In genomic region chr10:19933511-19934383, GRCm38 (mm10) we compare ENCODE assay signal across 8 mouse cellular contexts. TPM values are rescaled to one million over a fixed set of nuclear protein-coding genes. Genes with fewer than 3 reads are reported as not detected.
A peak's percentile ranks its signal among the peaks of the same experiment; 100 is the strongest.
DNase-seq lines count a peak whose midpoint lies in the region; ATAC-seq and TF ChIP-seq lines count a peak whose summit lies in the region.

No protein-coding gene starts in this region.

- H3K4me3 ChIP-seq in CH12.LX (replicated peaks in 1 of 3; ENCODE audit: low read depth in 2 of 3, low read length in 2 of 3, poor library complexity in 1 of 3) = peak overlapping the region; percentile 81 to 88 (median 85)
- peak overlapping the region; percentile 74 for H3K4me3 ChIP-seq in hindbrain, embryonic 10.5 days
- peak overlapping the region; percentile 84 for H3K4me3 ChIP-seq in lung, embryonic 15.5 days

- 0 out of 2 replicates have a peak, but pooled peaks have one; percentile 8 for TF ChIP-seq EP300 in CH12.LX (IDR thresholded peaks at IDR 0.05; ENCODE audit: low read length)

- dilution Hi-C loops in CH12.LX (cut with MboI; ENCODE audit: extremely low pct_ligation_motif_present, extremely low pct_unique_long_range_greater_than_20kb, low sequenced_read_pairs) = no loop called here

- H3K27me3 ChIP-seq in CH12.LX (replicated peaks) = no peaks in the 10 kb centered on the region
- peaks cover 58% of the 10 kb centered on the region for H3K27me3 ChIP-seq in hindbrain, embryonic 10.5 days (ENCODE audit: insufficient read depth, poor library complexity, severe bottlenecking)
- H3K27me3 ChIP-seq in lung, embryonic 15.5 days = peaks cover 7% of the 10 kb centered on the region; the same call in 1 of the 2 replicates

- peaks cover 0 to 25% of the 10 kb centered on the region in 2 experiments; a peak in 2 of 4 replicates for H3K4me1 ChIP-seq in CH12.LX (ENCODE audit: control insufficient read depth in 1 of 2, insufficient read depth in 2 of 2)
- peaks cover 32% of the 10 kb centered on the region for H3K4me1 ChIP-seq in hindbrain, embryonic 10.5 days (replicated peaks)
- H3K4me1 ChIP-seq in lung, embryonic 15.5 days = peaks cover 13% of the 10 kb centered on the region; the same call in 1 of the 2 replicates

- TF ChIP-seq RAD21 in CH12.LX (IDR thresholded peaks at IDR 0.05; ENCODE audit: low read depth, low read length) = peak; percentile 66

- peak overlapping the region; percentile 41 for H3K4me2 ChIP-seq in CH12.LX (ENCODE audit: insufficient read depth, low read depth, poor library complexity, severe bottlenecking)
- H3K4me2 ChIP-seq in lung, embryonic 15.5 days = peak overlapping the region; percentile 99

- peak in 1 of 2 experiments; percentile 97; a peak in 2 of 4 replicates for TF ChIP-seq CTCF in CH12.LX (conservative IDR thresholded peaks at IDR 0.05 in 1 of 2, IDR thresholded peaks at IDR 0.05 in 1 of 2; ENCODE audit: low read depth in 2 of 2, low read length in 2 of 2)

- peaks cover 32% of the 10 kb centered on the region for H3K79me2 ChIP-seq in CH12.LX (replicated peaks; ENCODE audit: control insufficient read depth, extremely low read depth, insufficient read depth, poor library complexity, severe bottlenecking)

- TF ChIP-seq POLR2A in CH12.LX (IDR thresholded peaks at IDR 0.05; ENCODE audit: low read depth, low read length) = no peak; the same call in none of the 2 replicates

- ATAC-seq in lung, embryonic 15.5 days (ENCODE audit: borderline replicate concordance, extremely low read depth, low FRiP score, low TSS enrichment) = peak; percentile 87
- ATAC-seq in neutrophil, adult 5-6 weeks (ENCODE audit: extremely low read depth, insufficient number of reproducible peaks, low FRiP score, poor library complexity, severe bottlenecking) = peak; percentile 65

- H3K36me3 ChIP-seq in CH12.LX (replicated peaks in 1 of 2; ENCODE audit: control insufficient read depth in 1 of 2, insufficient read depth in 1 of 2, low read length in 1 of 2) = no peaks in the 10 kb centered on the region
- no peaks in the 10 kb centered on the region for H3K36me3 ChIP-seq in hindbrain, embryonic 10.5 days
- H3K36me3 ChIP-seq in lung, embryonic 15.5 days = no peaks in the 10 kb centered on the region

- in situ Hi-C loops in CH12.LX (cut with MboI; ENCODE audit: low pct_ligation_motif_present, low pct_unique_long_range_greater_than_20kb, low sequenced_read_pairs) = loop anchor here (5.0 to 10.0 kb wide), 2 partner anchors 61 to 139 kb away; no protein-coding TSS in a partner anchor

- WGBS in hindbrain, embryonic 10.5 days = under 1% methylated on average over 96 of the region's 97 CpGs
- WGBS in lung, embryonic 15.5 days = under 1% methylated on average over 75 of the region's 97 CpGs

- no peak for DNase-seq in CH12.LX (ENCODE audit: extremely low read depth)
- DNase-seq in cerebellum, adult 18-20 months = peak; percentile 87 to 95
- DNase-seq in frontal cortex, adult 2 months (ENCODE audit: extremely low spot score in 1 of 2, low spot score in 1 of 2) = peak; percentile 49 to 74
- DNase-seq in hindbrain, embryonic 10.5 days (ENCODE audit: low spot score) = peak; percentile 77
- peak; percentile 78 for DNase-seq in layer of hippocampus, adult 9-11 months
- peak; percentile 77 for DNase-seq in testis, postnatal 14 days (ENCODE audit: low spot score)

- H3K9me3 ChIP-seq in CH12.LX (replicated peaks; ENCODE audit: low read length) = no peaks in the 10 kb centered on the region
- no peaks in the 10 kb centered on the region for H3K9me3 ChIP-seq in hindbrain, embryonic 10.5 days
- H3K9me3 ChIP-seq in lung, embryonic 15.5 days = no peaks in the 10 kb centered on the region

- H3K27ac ChIP-seq in CH12.LX (ENCODE audit: insufficient read depth, low read depth) = peak overlapping the region; percentile 82
- peak overlapping the region; percentile 87 for H3K27ac ChIP-seq in hindbrain, embryonic 10.5 days
- H3K27ac ChIP-seq in lung, embryonic 15.5 days = peak overlapping the region; percentile 89

- H3K9ac ChIP-seq in CH12.LX (ENCODE audit: insufficient read depth, low read depth) = peak overlapping the region; percentile 90
- H3K9ac ChIP-seq in lung, embryonic 15.5 days = peak overlapping the region; percentile 70

TF ChIP-seq in CH12.LX, 34 proteins besides CTCF, POLR2A, EP300 and RAD21:
- TF ChIP-seq NRF1 (IDR thresholded peaks at IDR 0.05; ENCODE audit: low read depth, low read length) (peak; percentile 64), TBP (conservative IDR thresholded peaks at IDR 0.05; ENCODE audit: low read depth, low read length) (0 out of 2 replicates have a peak, but pooled peaks have one; percentile 16), UBTF (IDR thresholded peaks at IDR 0.05; ENCODE audit: low read depth, low read length) (peak; percentile 97), BHLHE40 (IDR thresholded peaks at IDR 0.05; ENCODE audit: low read depth, low read length) (peak; percentile 71), MYC (IDR thresholded peaks at IDR 0.05; ENCODE audit: low read depth, low read length) (no peak), MXI1 (IDR thresholded peaks at IDR 0.05; ENCODE audit: low read depth, low read length) (no peak; the same call in 1 of the 2 replicates), MEF2A (IDR thresholded peaks at IDR 0.05; ENCODE audit: borderline replicate concordance, low read depth, low read length) (peak; percentile 89), MAZ (IDR thresholded peaks at IDR 0.05; ENCODE audit: low read depth, low read length) (peak; percentile 35; the same call in 1 of the 2 replicates), SMC3 (IDR thresholded peaks at IDR 0.05; ENCODE audit: low read depth, low read length) (peak; percentile 84), USF2 (conservative IDR thresholded peaks at IDR 0.05; ENCODE audit: low read depth, low read length) (no peak), MAX (IDR thresholded peaks at IDR 0.05; ENCODE audit: low read length) (peak; percentile 14; the same call in 1 of the 2 replicates), JUND (conservative IDR thresholded peaks at IDR 0.05; ENCODE audit: low read depth, low read length) (no peak), TCF12 (IDR thresholded peaks at IDR 0.05; ENCODE audit: low read depth, low read length) (peak; percentile 28; the same call in 1 of the 2 replicates), NELFE (IDR thresholded peaks at IDR 0.05; ENCODE audit: low read depth, low read length) (peak; percentile 60), ETS1 (conservative IDR thresholded peaks at IDR 0.05; ENCODE audit: low read depth, low read length) (peak; percentile 25; the same call in 1 of the 2 replicates), SIN3A (IDR thresholded peaks at IDR 0.05; ENCODE audit: low read length) (peak; percentile 50), ZMIZ1 (IDR thresholded peaks at IDR 0.05; ENCODE audit: low read depth, low read length) (peak; percentile 49), ELF1 (IDR thresholded peaks at IDR 0.05; ENCODE audit: low read depth, low read length) (peak; percentile 56; the same call in 1 of the 2 replicates), PAX5 (IDR thresholded peaks at IDR 0.05; ENCODE audit: low read length) (no peak), HCFC1 (IDR thresholded peaks at IDR 0.05; ENCODE audit: low read depth, low read length) (no peak; the same call in 1 of the 2 replicates), KAT2A (IDR thresholded peaks at IDR 0.05; ENCODE audit: insufficient replicate concordance, low read length) (no peak), IRF4 (IDR thresholded peaks at IDR 0.05; ENCODE audit: low read depth, low read length) (peak; percentile 55)

RNA-seq across cellular contexts. Expression of gene Map3k5, which starts 0.5 kb away (rescaled TPM):
- 27.6 and 28.8 TPM in 2 replicates for total RNA-seq in CH12.LX (2012; rRNA removed)
- total RNA-seq in CH12.LX (2014; rRNA removed) = 15.8 and 16.3 TPM in 2 replicates
- 27.3 and 31.0 TPM in 2 replicates for polyA plus RNA-seq in CH12.LX (2012; ENCODE audit: insufficient read length, low read depth)
- polyA plus RNA-seq in frontal cortex, adult 2 months (2012; rRNA removed) = 10.5 and 10.9 TPM in 2 replicates
- polyA plus RNA-seq in hindbrain, embryonic 10.5 days (2016; fragmentation: Nextera tagmentation; extraction: Ambion mirVana) = 0.46 and 0.55 TPM in 2 replicates
- 1.9 and 2.1 TPM in 2 replicates for polyA plus RNA-seq in lung, embryonic 15.5 days (2015; fragmentation: Nextera tagmentation; extraction: Ambion mirVana)
- 133 and 144 TPM in 2 replicates for total RNA-seq in neutrophil, adult 5-6 weeks (2017)

RNA-seq across cellular contexts. Expression of gene Pex7, which starts 26.3 kb away (rescaled TPM):
- total RNA-seq in CH12.LX (2012; rRNA removed) (26.5 and 28.0 TPM in 2 replicates), CH12.LX (2014; rRNA removed) (53.1 and 53.6 TPM in 2 replicates)
- 30.2 and 32.4 TPM in 2 replicates for polyA plus RNA-seq in CH12.LX (2012; ENCODE audit: insufficient read length, low read depth)
- polyA plus RNA-seq in frontal cortex, adult 2 months (2012; rRNA removed) = 31.8 and 36.1 TPM in 2 replicates
- 31.7 and 33.0 TPM in 2 replicates for polyA plus RNA-seq in hindbrain, embryonic 10.5 days (2016; fragmentation: Nextera tagmentation; extraction: Ambion mirVana)
- 29.9 and 33.7 TPM in 2 replicates for polyA plus RNA-seq in lung, embryonic 15.5 days (2015; fragmentation: Nextera tagmentation; extraction: Ambion mirVana)
- 12.0 and 17.1 TPM in 2 replicates for total RNA-seq in neutrophil, adult 5-6 weeks (2017)
